Mouse (Mus musculus) urinary bladder, adult 2 months (tissue): ENCODE data around the gene Fam126a. TPM values are rescaled to one million over a fixed set of nuclear protein-coding genes. Genes with fewer than 3 reads are reported as not detected.

Experiments used
- DNase-seq: peaks from one replicate; pipeline ENCODE4 v3.0.0; 2022; ENCODE audit warnings: low spot score
- polyA plus RNA-seq: library from polyadenylated mRNA; depleted of rRNA; stranded (reverse); fragments of >200 nt; gene quantifications from 2 replicates; pipeline ENCODE4 v1.2.3, GENCODE M21; 2012

Fam126a gene
- polyA plus RNA-seq, 1 experiment, result 16.7 TPM

DNA sequence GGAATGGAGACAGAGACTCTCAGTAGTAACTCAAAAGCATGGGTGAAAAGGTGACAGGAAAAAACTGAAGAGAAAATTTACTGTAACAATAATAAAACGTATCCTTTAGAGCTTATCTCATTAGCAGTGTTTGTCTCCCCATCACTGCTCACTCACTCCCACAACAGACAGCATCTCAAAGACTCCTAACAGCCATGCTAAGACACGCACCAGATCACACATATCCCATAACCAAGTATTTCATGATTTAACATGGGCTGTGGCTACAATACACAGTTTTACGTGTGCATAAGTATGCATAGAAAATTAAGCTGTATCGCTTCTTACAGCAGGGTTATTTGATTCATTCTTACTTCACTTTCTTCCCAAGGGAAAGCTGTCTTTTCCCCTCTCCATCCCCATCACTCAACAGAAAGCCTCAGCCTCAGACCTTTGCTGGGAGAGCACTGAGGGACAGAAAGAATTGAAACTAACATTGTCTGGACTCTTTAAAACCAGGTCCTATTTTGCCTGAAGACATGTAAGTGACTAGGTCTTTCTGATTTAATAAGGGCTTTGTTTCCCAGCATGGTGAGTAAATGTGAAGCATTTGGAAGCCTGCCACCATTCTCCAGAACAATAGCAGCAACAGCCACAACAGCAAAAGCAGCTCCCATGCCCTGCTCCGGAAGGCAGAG is 37.5 kb downstream of the Fam126a start:
- DNase-seq, result no peak

DNA sequence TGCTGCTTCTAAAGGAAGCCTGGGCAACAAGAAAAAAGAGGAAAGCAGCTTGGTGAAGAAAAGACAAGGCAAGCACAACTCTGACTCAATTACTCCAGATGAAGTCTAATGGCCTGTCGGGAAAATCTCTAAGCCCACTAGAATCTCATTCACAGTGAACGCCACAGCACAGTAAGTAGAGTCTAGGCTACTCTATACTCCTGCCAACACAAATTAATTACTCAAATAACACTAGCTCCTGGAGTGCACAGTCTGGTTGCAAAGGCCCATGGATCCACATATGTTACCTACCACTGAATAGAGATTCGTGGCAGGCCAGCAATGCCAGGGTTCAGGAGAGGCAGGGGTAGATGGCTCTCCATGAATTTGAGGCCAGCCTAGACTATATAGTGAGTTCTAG is 40.5 kb downstream of the Fam126a start:
- DNase-seq, result no peak

DNA sequence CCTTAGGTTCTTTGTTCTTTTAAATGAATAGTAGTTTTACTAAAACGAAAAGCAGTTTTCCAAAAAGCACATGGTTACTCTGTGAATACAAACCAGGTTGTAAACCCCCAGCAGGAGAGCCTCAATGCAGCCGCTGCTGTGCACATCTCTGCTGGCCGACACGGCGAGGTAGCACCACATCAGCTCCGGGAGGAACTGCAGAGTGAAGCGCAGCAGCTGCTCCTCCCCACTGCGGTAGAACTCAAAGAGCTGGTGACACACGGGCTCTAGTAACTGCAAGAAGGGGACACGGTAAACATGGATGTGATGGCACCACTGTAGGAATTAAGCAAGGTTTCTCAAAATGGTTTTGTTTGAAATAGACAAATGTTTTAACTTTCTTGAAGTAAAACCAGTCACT is 42.7 kb downstream of the Fam126a start:
- no peak for DNase-seq

DNA sequence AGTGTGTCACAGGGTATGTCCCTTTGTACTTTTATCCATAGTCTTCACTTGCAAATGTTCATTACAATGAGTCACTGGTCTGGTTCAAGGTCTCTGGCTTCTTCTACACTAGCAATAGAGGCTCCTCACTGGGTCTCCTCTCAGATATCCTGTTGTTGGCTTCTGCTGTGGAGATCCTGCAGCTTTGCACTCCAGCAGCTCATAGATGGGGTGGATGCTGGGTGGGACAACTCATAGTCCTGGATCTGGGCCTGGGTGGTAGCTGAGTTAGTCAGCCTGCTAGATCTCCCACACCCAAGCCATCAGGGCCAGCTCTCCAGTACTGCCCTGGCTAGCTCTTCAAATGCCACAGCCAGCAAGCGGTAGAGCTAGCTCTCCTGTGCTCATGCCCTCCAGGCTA is 48.4 kb downstream of the Fam126a start:
- DNase-seq, result no peak

DNA sequence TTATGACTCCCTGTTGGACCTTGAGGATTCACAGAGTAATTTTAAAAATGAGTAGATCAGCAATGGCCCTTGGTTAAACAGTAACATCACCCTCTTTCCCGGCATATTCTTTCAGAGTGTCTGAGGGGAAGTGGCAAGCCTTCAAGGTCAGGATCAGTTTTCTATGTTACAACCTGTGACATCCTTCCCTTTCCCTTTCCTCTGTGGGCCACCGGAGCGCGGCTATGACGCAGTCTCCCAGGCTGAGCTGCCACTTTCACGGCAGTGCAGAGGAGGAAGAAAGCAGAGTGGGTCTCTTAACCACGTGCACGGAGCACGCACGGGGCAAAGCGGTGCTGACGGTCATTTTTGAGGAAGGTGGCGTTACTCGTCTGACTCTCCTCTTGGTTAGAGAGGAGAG is 52.0 kb downstream of the Fam126a start:
- DNase-seq, result no peak

DNA sequence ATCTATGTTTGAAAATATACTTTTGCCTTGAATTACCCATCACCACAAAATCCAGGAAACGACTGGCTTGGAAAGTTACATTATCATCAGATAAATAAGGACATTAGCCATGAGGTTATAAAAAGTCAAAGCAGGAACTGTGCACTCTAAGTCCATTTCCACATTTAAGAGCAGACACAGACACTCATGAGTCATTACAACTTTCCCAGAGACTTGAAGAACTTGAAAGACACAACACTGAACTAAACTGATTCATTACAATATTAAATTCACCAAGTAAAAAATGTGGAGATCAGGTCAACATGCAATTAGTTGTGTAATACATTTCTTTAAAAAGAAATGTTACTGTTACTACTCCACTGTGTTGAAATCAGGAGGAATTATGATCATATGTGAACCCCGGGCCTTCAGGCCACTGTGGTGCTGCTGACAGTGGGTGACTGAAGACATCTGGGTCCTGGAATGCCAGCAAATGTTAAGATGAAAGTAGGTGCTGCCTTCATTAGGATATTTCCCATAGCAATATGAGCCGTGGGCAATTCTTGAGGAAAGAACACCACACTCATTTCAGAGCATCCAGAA is 55.4 kb downstream of the Fam126a start:
- no peak for DNase-seq

DNA sequence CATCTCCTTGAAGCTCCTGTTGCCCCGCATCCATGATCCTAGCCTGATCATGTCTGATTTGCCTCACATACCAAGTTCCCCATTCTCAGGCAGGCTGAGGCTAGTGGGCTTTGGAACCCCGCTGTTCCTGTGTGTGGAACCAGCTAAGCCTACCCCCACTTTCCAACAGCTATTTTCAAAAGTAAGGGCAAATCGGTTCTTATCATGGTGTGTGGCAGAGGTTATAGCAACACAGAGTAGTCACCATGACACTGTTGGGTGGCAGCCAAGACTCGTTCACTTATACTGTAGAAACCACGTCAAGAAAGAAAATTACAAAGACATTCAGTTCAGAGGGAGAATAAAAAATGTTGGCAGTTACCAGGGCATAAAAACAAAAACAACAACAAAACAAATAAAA is 62.8 kb downstream of the Fam126a start:
- DNase-seq, result no peak

DNA sequence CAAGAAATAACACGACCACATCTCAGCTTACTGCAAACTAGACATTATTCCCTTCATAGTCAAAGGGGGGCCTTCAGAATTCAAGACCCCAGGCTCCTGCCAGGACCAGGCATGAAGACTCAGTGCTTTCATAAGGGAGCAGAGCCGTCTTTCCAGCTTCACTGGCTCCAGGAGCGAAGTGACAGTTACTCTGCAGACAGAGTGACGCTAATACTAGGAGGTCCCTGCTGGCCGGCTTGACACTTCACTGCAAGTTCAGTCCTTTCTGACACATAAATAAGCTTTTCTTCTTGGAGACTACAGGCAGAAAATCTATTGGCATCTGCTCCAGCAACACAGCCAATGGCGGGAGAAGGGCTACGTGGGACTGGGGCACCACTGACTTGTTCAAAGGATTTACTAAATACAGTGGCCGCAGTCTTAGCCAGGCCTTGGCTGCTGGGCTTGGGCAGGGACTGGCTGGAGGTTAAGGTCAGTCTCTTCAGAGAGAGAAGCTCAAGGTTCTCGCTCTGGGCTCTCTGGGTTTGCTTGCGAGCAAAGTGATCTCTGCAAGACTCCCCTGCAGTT is 65.8 kb downstream of the Fam126a start:
- DNase-seq, result no peak

DNA sequence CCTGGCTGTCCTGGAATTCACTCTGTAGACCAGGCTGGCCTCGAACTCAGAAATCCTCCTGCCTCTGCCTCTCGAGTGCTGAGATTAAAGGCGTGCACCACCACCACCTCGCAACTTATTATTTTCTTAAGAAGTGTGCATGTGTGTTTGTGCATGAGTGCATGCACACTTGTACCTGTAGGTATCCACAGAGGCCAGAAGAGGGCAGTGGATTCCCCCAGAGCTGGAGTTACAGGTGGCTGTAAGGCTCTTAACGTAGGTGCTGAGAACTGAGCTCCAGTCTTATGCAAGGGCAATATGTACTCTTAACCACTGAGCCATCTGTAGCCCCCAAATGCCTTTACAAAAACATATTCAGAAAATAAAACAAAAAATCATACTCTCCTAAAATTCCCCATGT is 77.4 kb downstream of the Fam126a start:
- DNase-seq, result no peak

DNA sequence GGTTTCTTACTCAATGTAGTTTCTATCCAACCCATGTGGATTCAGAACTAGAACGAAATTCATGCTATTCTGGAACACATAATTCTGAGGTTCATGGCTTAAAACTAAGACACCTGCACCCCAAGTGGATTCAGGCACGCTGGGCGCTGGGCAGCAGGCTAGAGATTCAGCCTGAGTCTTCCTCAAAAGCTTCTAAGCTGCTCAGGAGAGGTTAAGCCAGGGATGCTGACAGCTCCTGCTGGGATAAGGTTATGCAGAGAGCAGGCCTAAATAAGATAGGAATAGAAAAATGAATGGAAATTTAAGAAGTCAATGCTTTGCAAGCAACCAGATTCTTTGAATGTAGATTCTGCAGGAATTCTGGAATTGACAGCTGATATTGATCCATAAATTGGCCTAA is 82.4 kb downstream of the Fam126a start:
- DNase-seq, result no peak

DNA sequence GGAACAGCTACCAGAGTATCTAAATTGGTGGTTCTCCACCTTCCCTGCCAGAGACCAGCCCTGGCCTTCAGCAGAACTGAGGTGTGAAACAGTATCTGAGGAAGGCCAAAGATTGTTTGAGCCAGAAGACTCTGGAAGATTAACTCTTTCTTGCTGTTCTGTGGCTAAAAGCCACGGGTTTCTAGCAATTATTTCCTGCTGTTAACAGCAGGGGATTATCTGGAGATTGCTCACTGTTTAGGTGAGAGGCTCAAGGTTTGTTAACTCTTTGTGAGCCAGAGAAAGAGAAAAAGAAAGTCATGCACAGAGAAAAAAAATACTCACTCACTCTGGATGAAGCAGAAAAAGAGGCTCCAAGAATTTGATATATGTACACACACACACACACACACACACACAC is 85.4 kb downstream of the Fam126a start:
- DNase-seq, result no peak

DNA sequence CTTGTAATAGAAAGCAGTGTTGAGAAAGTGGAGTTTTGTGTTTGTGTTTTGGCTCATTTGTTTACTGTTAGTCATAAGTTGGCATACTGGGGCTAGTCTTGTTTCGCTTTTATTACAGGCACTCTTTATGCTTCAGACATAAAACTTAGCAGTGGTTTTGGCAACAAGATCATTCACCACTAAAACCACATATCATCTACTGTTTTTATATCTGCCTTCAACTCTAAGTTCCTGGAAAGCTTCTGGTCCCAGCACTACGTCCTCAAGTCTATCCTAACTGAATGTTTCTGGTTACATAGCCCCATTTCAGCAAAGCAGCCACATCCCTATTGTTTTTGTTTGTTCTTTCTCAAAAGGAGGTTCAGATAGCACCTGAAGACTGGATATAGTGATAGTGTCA is 87.0 kb downstream of the Fam126a start:
- DNase-seq, result no peak

DNA sequence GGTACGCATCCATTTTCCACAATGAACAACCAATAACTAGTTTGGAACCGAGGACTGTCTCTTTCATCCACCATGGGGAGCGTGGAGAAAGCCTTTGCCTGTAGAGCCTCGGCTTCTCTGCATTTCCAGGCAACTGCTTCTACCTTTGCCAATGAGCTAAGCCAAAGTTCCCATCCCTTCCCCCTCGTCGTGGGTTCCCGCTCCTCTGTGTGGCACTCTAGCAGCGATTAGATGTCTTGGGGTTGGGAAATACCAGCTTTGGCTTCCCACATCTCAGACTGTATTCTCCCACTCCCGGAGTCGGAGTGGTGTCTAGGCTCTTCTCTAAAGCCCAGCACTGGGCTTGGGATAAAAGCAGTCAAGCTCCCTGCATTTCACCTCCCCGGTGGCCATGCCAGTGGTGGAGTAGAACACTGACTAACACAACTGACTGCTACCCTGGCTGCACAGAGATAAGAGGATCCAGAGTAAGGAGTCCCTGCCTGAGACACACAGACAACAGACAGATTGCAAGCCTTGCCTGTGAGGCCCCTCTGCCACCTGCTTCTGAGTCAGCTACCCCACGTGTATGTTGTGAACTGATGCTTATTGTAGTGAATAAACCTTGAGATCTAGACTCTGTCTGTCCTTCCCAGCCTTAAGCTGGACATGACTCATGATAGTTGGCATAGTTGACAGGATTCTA is 106.9 kb downstream of the Fam126a start:
- no peak for DNase-seq

DNA sequence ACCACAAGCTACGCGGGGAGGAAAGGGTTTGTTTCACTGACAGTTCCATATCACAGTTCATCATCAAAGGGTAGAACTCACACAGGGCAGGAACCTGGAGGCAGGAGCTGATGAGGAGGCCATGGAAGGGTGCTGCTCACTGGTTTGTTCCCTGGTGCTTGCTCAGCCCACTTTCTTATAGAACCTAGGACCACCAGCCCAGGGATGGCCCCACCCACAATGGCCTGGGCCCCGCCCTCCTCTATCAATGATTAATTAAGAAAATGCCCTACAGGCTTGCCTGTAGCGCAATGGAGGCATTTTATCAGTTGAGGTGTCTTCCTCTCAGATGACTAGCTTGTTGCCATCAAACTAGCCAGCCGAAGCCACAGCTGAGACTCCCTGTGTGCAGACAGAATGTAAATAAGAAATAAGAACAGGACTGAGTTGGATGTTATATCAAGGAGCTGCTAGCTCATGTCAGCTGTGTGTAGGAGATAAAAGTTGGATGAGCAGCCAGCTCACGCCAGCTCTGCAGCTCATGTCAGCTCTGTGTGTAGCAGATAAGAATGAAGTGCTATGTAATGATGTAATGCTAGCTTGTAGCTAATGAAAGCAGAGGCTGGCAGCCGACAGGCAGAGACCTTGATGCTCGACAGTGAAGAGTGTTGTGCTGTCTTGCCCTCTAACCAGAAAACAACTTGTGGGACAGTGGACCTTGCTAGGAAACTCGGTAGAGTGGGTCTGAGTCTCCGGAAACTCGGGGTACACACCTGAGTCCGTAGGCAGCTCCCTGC is 107.8 kb downstream of the Fam126a start:
- DNase-seq, result no peak

DNA sequence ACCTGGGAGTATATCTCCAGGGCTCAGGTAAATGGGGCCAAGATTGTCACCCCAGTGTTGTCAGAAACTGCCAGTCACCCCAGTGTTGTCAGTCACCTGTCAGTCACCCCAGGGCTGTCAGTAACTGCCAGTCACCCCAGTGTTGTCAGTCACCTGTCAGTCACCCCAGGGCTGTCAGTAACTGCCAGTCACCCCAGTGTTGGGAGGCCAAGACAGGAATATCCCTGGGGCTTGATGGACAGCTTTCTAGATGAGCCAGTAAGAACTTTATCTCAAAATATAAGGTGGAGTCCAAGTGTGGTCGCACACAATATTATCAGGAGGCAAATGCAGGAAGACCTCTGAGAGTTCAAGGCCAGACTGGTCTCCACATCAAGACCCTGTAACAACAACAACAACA is 109.2 kb downstream of the Fam126a start:
- DNase-seq, result no peak

DNA sequence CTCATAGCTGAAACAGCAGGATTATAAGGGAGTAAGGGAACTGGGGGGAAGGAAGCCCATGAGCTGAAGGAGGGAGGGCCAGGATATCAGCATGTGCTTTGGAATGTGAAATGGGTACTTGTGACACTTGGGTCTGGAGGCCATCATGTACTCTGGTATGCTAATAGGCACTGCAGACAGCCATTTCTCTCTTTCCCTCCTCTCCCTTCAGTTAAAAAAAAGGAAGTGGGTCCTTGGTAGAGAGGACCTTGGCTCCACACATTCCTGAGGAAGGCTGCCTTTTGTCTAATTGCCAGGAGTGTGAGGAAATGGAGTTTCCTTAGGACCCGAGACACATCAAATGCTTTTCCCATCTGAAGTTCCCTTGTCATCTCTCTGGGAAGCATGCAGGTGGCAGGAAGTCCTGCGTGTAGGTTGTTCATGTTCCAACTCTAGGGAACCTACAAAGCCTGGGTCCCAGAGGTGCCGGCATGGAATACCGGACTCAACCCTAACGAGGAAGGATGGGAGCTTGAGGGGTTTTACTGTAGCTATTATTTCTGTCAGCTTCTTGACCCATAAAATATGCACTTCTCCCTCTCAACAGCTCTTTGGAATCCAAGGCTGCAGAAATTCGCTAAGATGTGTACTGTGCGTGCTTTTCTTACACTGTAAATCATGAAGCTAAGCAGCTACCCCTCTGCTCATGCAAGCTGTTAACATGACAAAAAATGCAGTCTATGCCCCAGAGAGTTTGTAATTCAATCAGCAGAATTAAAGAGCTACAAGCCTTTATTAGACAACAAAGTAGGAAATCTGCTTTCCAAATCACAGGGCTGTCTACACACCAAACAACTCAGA is 110.4 kb downstream of the Fam126a start:
- DNase-seq, result no peak

DNA sequence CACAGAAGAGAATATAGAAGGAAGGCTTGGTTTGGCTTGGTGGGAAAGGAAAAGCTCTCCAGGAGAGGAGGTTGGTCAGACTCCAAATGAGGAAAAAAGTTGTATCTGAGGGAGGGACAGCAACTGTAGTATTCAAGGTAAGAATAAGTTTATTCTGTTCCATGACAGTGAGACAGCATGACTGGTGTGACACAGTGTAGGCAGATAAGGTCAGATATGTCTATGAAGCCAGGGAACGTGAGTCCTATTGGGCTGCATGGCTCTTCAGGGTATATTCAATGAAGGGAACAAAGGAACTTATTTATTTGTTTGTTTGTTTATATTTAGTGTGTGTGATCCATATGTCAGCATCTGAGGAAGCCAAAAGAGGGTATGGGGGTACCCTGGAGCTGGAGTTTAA is 113.2 kb downstream of the Fam126a start:
- DNase-seq, result no peak

DNA sequence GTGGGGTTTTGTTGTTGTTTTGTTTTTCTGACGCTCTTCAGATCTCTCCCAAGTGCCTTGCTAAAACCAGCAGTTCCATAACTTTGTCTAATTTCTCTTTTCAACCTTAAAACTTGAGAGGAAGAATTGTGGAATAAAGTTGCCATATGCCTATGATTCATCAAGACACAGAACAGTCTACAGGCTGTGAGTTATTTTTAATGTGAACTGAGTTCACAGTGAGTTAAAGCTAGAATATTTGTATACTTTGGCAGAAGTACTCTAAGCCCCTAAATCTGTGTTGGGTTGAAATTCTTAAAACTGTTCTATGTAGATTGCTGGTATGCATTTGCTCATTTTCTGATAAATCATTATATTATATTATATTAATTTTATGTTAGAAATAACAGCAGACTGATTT is 118.9 kb downstream of the Fam126a start:
- no peak for DNase-seq

DNA sequence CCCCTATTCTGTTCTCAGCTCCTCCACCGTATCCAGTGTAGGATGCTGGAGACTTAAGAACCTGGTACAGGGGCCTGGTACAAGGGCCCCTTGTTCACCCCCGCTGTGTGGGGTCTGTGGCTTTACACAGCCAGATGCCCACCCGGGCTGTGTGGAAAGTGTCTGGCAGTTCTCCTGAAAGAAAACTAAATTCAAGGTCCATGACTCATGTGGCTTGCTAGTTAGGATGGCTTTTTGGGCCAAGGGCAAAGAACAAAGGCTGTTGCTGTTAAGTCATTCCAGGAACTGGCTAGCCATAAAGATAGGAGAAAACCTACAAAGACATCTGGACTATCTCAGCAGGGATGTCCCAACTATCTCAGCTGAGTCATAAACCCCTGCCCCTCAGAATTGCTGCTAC is 121.2 kb downstream of the Fam126a start:
- no peak for DNase-seq

DNA sequence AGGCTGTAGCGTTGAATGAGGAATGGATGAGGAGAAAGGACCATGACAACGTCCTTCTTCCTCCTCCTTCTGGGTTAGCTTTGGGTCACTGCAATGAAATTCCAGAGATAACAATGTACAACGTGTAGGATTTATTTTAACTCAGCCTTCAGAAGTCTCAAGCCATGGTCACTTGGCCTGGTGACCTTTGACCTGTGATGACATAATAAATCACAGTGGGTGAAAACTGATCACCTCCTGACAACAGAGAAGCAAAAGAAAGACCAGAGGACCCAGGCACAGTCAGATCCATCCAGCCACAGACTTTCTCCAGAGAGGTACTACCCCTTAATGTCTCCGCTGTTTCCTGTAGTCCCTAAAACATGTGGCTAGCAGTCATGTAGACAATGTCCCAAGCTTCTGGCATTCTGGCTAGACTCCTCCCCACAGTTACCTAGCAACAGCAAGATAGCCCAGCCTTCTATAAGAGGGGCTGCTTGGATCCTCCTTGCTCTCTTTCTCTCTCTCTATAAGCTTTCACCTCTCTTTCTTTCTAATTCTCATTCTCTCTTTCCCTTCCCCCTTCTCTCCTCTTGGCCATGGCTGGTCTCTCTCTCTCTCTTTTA is 121.9 kb downstream of the Fam126a start:
- no peak for DNase-seq

DNA sequence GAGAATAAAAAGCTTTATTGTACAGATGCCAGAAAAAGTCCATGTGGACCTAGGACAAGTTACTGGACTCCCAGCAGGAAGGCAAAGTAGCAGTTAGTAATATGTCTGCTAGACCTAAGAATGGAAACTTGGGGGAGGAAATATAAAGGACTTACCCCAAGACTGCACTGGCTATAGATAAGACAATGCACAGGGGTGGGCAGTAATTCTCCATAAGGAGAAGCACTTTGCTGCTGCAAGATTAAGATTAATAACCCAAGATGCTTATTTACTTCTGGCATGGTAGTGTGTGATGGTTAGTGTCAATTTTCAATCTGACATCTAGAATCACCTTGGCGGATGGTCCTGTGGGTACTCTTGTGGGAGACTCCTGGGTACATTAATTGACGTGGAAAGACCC is 128.3 kb downstream of the Fam126a start:
- DNase-seq, result no peak
